ENCODE assay signal across 40 mouse cellular contexts in the genomic region with DNA sequence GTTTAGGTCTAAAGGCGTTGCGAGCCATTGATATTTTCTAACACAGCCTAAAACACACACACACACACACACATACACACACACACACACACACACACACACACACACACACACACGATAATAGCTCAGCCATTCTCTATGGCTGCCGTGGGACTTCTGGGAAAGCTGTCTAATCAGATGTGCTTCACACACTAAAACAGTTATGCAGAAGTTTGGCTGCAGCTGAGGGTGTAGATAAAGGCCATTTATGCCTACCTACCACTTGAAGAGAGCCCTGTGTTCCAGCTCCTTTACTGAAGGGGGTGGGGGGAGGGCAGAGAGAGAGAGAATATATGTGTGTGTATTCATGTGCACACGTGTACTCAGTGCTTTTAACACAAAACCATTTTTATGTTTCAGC. TPM values are rescaled to one million over a fixed set of nuclear protein-coding genes. Genes with fewer than 3 reads are reported as not detected.
A peak's percentile ranks its signal among the peaks of the same experiment; 100 is the strongest.
DNase-seq lines count a peak whose midpoint lies in the region; ATAC-seq and TF ChIP-seq lines count a peak whose summit lies in the region.
"Had no signal": no experiment of that assay in that cellular context is flagged by ENCODE, and none has a peak within 500 bp of the region (broad histone marks: within the 10 kb centered on the region; RNA-seq: fewer than 3 reads in every experiment).

No protein-coding gene starts in this region.

- no peak overlapping the region for H3K27ac ChIP-seq in liver, embryonic 13.5 days
- no peak overlapping the region for H3K27ac ChIP-seq in midbrain, postnatal 0 days (ENCODE audit: low read depth, low read length)
- H3K27ac ChIP-seq: heart, embryonic 13.5 days; hindbrain, embryonic 10.5 days; hindbrain, postnatal 0 days; intestine, embryonic 15.5 days; kidney, postnatal 0 days; limb, embryonic 12.5 days; macrophage; midbrain, embryonic 10.5 days; midbrain, embryonic 15.5 days; neural tube, embryonic 12.5 days had no signal

- H3K4me1 ChIP-seq in G1E (ENCODE audit: insufficient read depth, low read depth, low read length): peaks cover 6% of the 10 kb centered on the region; the same call in 1 of the 2 replicates
- H3K4me1 ChIP-seq in liver, embryonic 13.5 days (replicated peaks): peaks cover 15% of the 10 kb centered on the region
- H3K4me1 ChIP-seq in midbrain, postnatal 0 days (ENCODE audit: insufficient read depth, low read length): no peaks in the 10 kb centered on the region
- H3K4me1 ChIP-seq: heart, embryonic 13.5 days; hindbrain, embryonic 10.5 days; intestine, embryonic 15.5 days; limb, embryonic 12.5 days; midbrain, embryonic 15.5 days; neural tube, embryonic 12.5 days had no signal

- no peaks in the 10 kb centered on the region for H3K27me3 ChIP-seq in G1E (ENCODE audit: insufficient read depth, low read length)
- no peaks in the 10 kb centered on the region for H3K27me3 ChIP-seq in liver, embryonic 13.5 days
- H3K27me3 ChIP-seq in midbrain, postnatal 0 days (ENCODE audit: insufficient read depth, low read length): no peaks in the 10 kb centered on the region
- H3K27me3 ChIP-seq: heart, embryonic 13.5 days; intestine, embryonic 15.5 days; limb, embryonic 12.5 days; midbrain, embryonic 15.5 days; neural tube, embryonic 12.5 days had no signal

- no peaks in the 10 kb centered on the region for H3K9me3 ChIP-seq in G1E (replicated peaks)
- H3K9me3 ChIP-seq in liver, embryonic 13.5 days (replicated peaks): no peaks in the 10 kb centered on the region
- H3K9me3 ChIP-seq in midbrain, postnatal 0 days (ENCODE audit: low read length): no peaks in the 10 kb centered on the region
- H3K9me3 ChIP-seq: heart, embryonic 13.5 days; hindbrain, embryonic 10.5 days; intestine, embryonic 15.5 days; limb, embryonic 12.5 days; midbrain, embryonic 10.5 days; midbrain, embryonic 15.5 days; neural tube, embryonic 12.5 days had no signal

- no peak overlapping the region for H3K4me2 ChIP-seq in liver, embryonic 13.5 days
- no peak overlapping the region for H3K4me2 ChIP-seq in midbrain, postnatal 0 days (ENCODE audit: low read depth, low read length, poor library complexity, severe bottlenecking)
- H3K4me2 ChIP-seq: heart, embryonic 13.5 days; intestine, embryonic 15.5 days; limb, embryonic 12.5 days; midbrain, embryonic 15.5 days; neural tube, embryonic 12.5 days had no signal

- H3K9ac ChIP-seq in liver, embryonic 13.5 days: no peak overlapping the region
- no peak overlapping the region for H3K9ac ChIP-seq in midbrain, postnatal 0 days (replicated peaks; ENCODE audit: low read length, poor library complexity, severe bottlenecking)
- H3K9ac ChIP-seq: forebrain, postnatal 0 days; heart, embryonic 13.5 days; intestine, embryonic 15.5 days; limb, embryonic 12.5 days; midbrain, embryonic 15.5 days; neural tube, embryonic 12.5 days had no signal

- peak; percentile 8 for DNase-seq in G1E (ENCODE audit: low spot score)
- DNase-seq in c-Kit-positive CD71-positive TER-119-negative erythroid progenitor cells, embryonic 14.5 days (ENCODE audit: low read depth): peak; percentile 47
- DNase-seq in liver, embryonic 13.5 days: peak; percentile 44
- DNase-seq in cerebellum, adult 9-11 months: no peak
- DNase-seq in midbrain, postnatal 0 days (ENCODE audit: low spot score): no peak
- no peak for DNase-seq in cerebellum, adult 18-20 months
- DNase-seq: adrenal gland, adult 8-10 months; cerebellum, adult 11-12 months; cerebellum, postnatal 14 days; forebrain, postnatal 0 days; heart, postnatal 14 days; kidney, adult 8-10 months; layer of hippocampus, adult 9-11 months; lung, adult 18-20 months; thymus, adult 2 months; thymus, postnatal 36 days had no signal

- WGBS in liver, embryonic 13.5 days (ENCODE audit: insufficient replicate concordance): 31% methylated on average over 5 of the region's 5 CpGs
- 89% methylated on average over 5 of the region's 5 CpGs for WGBS in midbrain, postnatal 0 days

- no peak for TF ChIP-seq CTCF in G1E (IDR thresholded peaks at IDR 0.05; ENCODE audit: low read depth, low read length)
- TF ChIP-seq CTCF in midbrain, postnatal 0 days (IDR thresholded peaks at IDR 0.05): no peak

- no peak overlapping the region for H3K4me3 ChIP-seq in G1E (ENCODE audit: low read depth, low read length)
- H3K4me3 ChIP-seq in liver, embryonic 13.5 days (replicated peaks): no peak overlapping the region
- H3K4me3 ChIP-seq in midbrain, postnatal 0 days (ENCODE audit: low read depth, low read length): no peak overlapping the region
- H3K4me3 ChIP-seq: erythroblast, embryonic 14.5 days; heart, embryonic 13.5 days; hindbrain, embryonic 10.5 days; intestine, embryonic 15.5 days; limb, embryonic 12.5 days; midbrain, embryonic 10.5 days; midbrain, embryonic 15.5 days; neural tube, embryonic 12.5 days had no signal

- peaks cover 60% of the 10 kb centered on the region for H3K36me3 ChIP-seq in G1E (replicated peaks)
- peaks cover 51% of the 10 kb centered on the region for H3K36me3 ChIP-seq in liver, embryonic 13.5 days
- peaks cover 36% of the 10 kb centered on the region for H3K36me3 ChIP-seq in midbrain, postnatal 0 days (ENCODE audit: insufficient read depth, low read length)

- no peak for ATAC-seq in G1E (ENCODE audit: extremely low read depth, insufficient number of reproducible peaks, low FRiP score, poor library complexity, severe bottlenecking)
- peak; percentile 88 for ATAC-seq in liver, embryonic 13.5 days (ENCODE audit: low read depth)
- peak; percentile 93 for ATAC-seq in megakaryocyte progenitor cell, adult 5-6 weeks (replicated peaks; ENCODE audit: poor library complexity)
- ATAC-seq in midbrain, postnatal 0 days (ENCODE audit: low FRiP score): no peak
- ATAC-seq: activated CD4-positive, CD25-positive, alpha-beta regulatory T cell, adult 4 months; CD4-positive, CD25-positive, alpha-beta regulatory T cell, adult 4 months; forebrain, postnatal 0 days; intestine, embryonic 15.5 days; lung, postnatal 0 days; midbrain, embryonic 15.5 days had no signal

RNA-seq across cellular contexts. Expression of a gene that starts 15.0 kb away (rescaled TPM):
- total RNA-seq in G1E (2014; fragmentation: Nextera tagmentation): not detected in 2 replicates
- 0.22 TPM in 1 of 2 replicates, not detected in the other for total RNA-seq in G1E (2017)
- polyA plus RNA-seq in G1E (2012): not detected in 2 replicates
- polyA plus RNA-seq in liver, embryonic 13.5 days (2015; fragmentation: Nextera tagmentation; extraction: Ambion mirVana): not detected in 2 replicates
- not detected in 2 replicates for total RNA-seq in megakaryocyte progenitor cell, adult 5-6 weeks (2015)
- total RNA-seq in megakaryocyte progenitor cell, adult 5-6 weeks (2017): not detected in 2 replicates
- not detected in 2 replicates for total RNA-seq in midbrain, postnatal 0 days (2014; rRNA removed)
- not detected in 2 replicates for polyA plus RNA-seq in midbrain, postnatal 0 days (2015; fragmentation: Nextera tagmentation; extraction: Ambion mirVana)
- total RNA-seq: adrenal gland, adult 8-10 months; forebrain, postnatal 0 days; gastrocnemius, adult 8-10 months; gastrocnemius, postnatal 4 days; heart, adult 8-10 months; heart, postnatal 14 days; hindbrain, postnatal 0 days; left cerebral cortex, adult 18-20 months; left cerebral cortex, postnatal 25 days had no signal
- polyA plus RNA-seq: activated CD4-positive, CD25-positive, alpha-beta regulatory T cell, adult 4 months; CD4-positive, CD25-positive, alpha-beta regulatory T cell, adult 4 months; cortical plate, adult 2 months; embryonic facial prominence, embryonic 14.5 days; erythroblast, embryonic 14.5 days; forebrain, embryonic 11.5 days; forebrain, postnatal 0 days; heart, embryonic 13.5 days; hindbrain, embryonic 10.5 days; hindbrain, postnatal 0 days; intestine, embryonic 15.5 days; kidney, postnatal 0 days; large intestine, adult 2 months; limb, embryonic 12.5 days; lung, postnatal 0 days; macrophage; midbrain, embryonic 10.5 days; midbrain, embryonic 15.5 days; neural tube, embryonic 12.5 days had no signal

RNA-seq across cellular contexts. Expression of a gene that starts 52.6 kb away (rescaled TPM):
- total RNA-seq in G1E (2014; fragmentation: Nextera tagmentation) (not detected in 2 replicates), G1E (2017) (not detected in 2 replicates)
- polyA plus RNA-seq in G1E (2012): not detected in 2 replicates
- polyA plus RNA-seq in liver, embryonic 13.5 days (2015; fragmentation: Nextera tagmentation; extraction: Ambion mirVana): not detected in 2 replicates
- not detected in 2 replicates for total RNA-seq in megakaryocyte progenitor cell, adult 5-6 weeks (2015)
- total RNA-seq in megakaryocyte progenitor cell, adult 5-6 weeks (2017): not detected in 2 replicates
- total RNA-seq in midbrain, postnatal 0 days (2014; rRNA removed): not detected in 2 replicates
- polyA plus RNA-seq in midbrain, postnatal 0 days (2015; fragmentation: Nextera tagmentation; extraction: Ambion mirVana): not detected in 2 replicates
- total RNA-seq: adrenal gland, adult 8-10 months; forebrain, postnatal 0 days; gastrocnemius, adult 8-10 months; gastrocnemius, postnatal 4 days; heart, adult 8-10 months; heart, postnatal 14 days; hindbrain, postnatal 0 days; left cerebral cortex, adult 18-20 months; left cerebral cortex, postnatal 25 days had no signal
- polyA plus RNA-seq: activated CD4-positive, CD25-positive, alpha-beta regulatory T cell, adult 4 months; CD4-positive, CD25-positive, alpha-beta regulatory T cell, adult 4 months; cortical plate, adult 2 months; erythroblast, embryonic 14.5 days; forebrain, embryonic 11.5 days; forebrain, postnatal 0 days; heart, embryonic 13.5 days; hindbrain, embryonic 10.5 days; hindbrain, postnatal 0 days; intestine, embryonic 15.5 days; kidney, postnatal 0 days; large intestine, adult 2 months; limb, embryonic 12.5 days; lung, postnatal 0 days; macrophage; midbrain, embryonic 15.5 days; neural tube, embryonic 12.5 days had no signal

RNA-seq across cellular contexts. Expression of a gene that starts 59.4 kb away (rescaled TPM):
- 15.4 and 22.2 TPM in 2 replicates for total RNA-seq in G1E (2014; fragmentation: Nextera tagmentation)
- 11.7 and 12.0 TPM in 2 replicates for total RNA-seq in G1E (2017)
- polyA plus RNA-seq in G1E (2012): 1.8 and 1.9 TPM in 2 replicates
- 3.4 and 3.5 TPM in 2 replicates for polyA plus RNA-seq in liver, embryonic 13.5 days (2015; fragmentation: Nextera tagmentation; extraction: Ambion mirVana)
- total RNA-seq in megakaryocyte progenitor cell, adult 5-6 weeks (2015): 13.2 and 16.9 TPM in 2 replicates
- total RNA-seq in megakaryocyte progenitor cell, adult 5-6 weeks (2017): 19.8 and 22.8 TPM in 2 replicates
- 19.3 and 25.1 TPM in 2 replicates for total RNA-seq in midbrain, postnatal 0 days (2014; rRNA removed)
- polyA plus RNA-seq in midbrain, postnatal 0 days (2015; fragmentation: Nextera tagmentation; extraction: Ambion mirVana): 7.7 TPM in 2 replicates

Comparison
In these comparisons a context has a peak if more than half of its experiments do, and no peak if none do; other contexts are left out.
1. ATAC-seq: peak in liver, embryonic 13.5 days (single experiment) and megakaryocyte progenitor cell, adult 5-6 weeks (single experiment); none in G1E (single experiment) and midbrain, postnatal 0 days (single experiment).
2. DNase-seq: peak in G1E (single experiment), c-Kit-positive CD71-positive TER-119-negative erythroid progenitor cells, embryonic 14.5 days (single experiment) and liver, embryonic 13.5 days (single experiment); none in cerebellum, adult 9-11 months (single experiment), midbrain, postnatal 0 days (single experiment) and cerebellum, adult 18-20 months (0 of 2).